Mouse (Mus musculus) heart, postnatal 25 days (tissue): ENCODE measurements around the gene Dtd2. TPM values are rescaled to one million over a fixed set of nuclear protein-coding genes. Genes with fewer than 3 reads are reported as not detected.

Source experiments
- total RNA-seq, 2 experiments: library from RNA; stranded (reverse); gene quantifications; 2 replicates each; pipeline ENCODE4 v1.2.3; 2021

The Dtd2 gene
- total RNA-seq, 2 experiments from 2014 or later: 4.9 to 5.2 TPM

Other genes starting within 250 kb of the Dtd2 start
- 10 to 100 TPM; 76.9 to 84.5 TPM for gene Hectd1, start 177.0 kb downstream of the Dtd2 start, total RNA-seq
- 10 to 100 TPM; 18.9 to 21.6 TPM for gene Heatr5a, start 35.2 kb downstream of the Dtd2 start, total RNA-seq
- not detected for gene Gpr33, start 21.6 kb upstream of the Dtd2 start, total RNA-seq
- 10 to 100 TPM in 1 of 2 experiments, 1 to 10 TPM in 1; 9.1 to 10.7 TPM for gene Nubpl, start 91.2 kb upstream of the Dtd2 start, total RNA-seq